Mouse (Mus musculus) frontal cortex, adult (tissue): ENCODE measurements around the gene Cdk14.

Experiments
- ATAC-seq: cut with Nextera tagmentation; 2 replicates; pipeline ENCODE4 v1.9.2; 2017; ENCODE audit warnings: mild to moderate bottlenecking, moderate library complexity, mixed read lengths; ENCODE audit not compliant: low TSS enrichment

The Cdk14 gene

DNA sequence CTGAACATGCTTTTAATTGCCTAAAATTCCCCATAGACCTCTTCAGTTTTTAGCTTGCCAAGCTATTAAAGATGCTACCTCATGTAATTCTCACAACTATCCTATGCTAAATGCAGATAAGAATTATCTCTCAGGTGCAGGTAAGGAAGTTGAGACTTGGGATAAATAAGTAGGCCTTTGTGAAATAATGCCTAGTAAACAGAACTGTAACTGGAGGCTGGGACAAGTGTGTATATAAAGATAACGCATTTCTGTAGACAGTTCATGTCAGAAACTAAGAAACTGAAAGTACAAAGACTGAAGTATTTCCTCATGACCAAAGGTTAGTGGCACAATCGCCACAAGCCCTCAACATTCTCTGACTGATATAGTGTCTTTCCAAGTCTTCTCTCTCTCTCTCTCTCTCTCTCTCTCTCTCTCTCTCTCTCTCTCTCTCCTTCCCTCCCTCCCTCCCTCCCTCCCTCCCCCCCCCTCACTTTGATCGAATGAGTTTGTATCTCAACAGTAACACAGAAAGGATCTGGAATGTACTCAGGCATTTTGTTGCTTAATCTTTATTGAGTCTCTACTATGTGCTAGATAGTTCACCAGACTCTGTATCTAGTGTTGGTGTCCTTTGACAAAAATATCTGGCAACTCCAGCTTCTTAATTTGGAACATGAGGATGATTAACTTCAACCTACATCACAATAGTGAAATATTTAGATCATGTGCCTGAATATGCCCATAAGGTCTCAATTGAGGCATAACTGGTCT is 233.9 kb downstream of the Cdk14 start:
- ATAC-seq, result no peak

GRCm38 (mm10) chr5:5185521-5185920 is 234.6 kb downstream of the Cdk14 start:
- no peak for ATAC-seq

GRCm38 (mm10) chr5:5180711-5181110 is 239.4 kb downstream of the Cdk14 start:
- no peak for ATAC-seq

- no peak for ATAC-seq
Measured at GRCm38 (mm10) chr5:5180311-5180710, 239.8 kb downstream of the Cdk14 start.

DNA sequence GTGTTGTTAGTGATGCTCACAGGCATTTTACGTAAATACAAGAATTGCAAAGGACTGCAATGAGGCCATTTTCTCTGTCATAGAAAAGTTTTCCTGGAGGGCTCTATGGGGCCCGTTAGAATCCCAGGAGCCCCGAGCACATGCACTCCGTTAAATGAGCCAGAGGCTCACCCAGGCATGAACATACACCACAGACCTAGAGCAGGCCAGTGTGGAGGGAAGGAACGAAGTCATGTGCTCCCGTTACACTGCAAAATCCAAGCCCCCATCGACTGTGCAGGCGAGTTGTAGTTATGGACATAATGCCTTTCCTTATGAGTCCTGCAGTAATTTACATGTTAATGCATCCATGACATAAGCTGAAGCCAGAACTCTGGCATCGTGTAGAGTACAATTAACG is 244.1 kb downstream of the Cdk14 start:
- no peak for ATAC-seq

- ATAC-seq, result no peak
Measured at GRCm38 (mm10) chr5:5175611-5176010, 244.5 kb downstream of the Cdk14 start.

DNA sequence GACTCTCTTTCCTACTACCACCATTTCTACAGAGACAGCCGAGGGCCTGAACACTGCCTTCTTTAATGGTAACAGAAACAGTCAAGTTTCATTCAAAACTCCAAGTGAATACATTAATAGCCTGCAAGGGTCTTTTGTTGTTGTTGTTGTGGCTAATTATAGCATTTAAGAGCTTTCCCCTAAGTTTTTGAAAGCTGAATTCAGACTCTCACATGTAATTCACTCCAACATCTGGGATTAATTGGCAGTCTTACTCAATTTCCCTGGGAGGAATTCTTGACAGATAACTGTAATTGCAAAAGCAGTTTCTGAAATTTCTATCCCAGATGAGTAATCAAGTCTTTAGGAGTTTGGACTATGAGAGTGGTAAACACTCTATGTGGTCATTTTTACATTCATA is 245.0 kb downstream of the Cdk14 start:
- no peak for ATAC-seq

DNA sequence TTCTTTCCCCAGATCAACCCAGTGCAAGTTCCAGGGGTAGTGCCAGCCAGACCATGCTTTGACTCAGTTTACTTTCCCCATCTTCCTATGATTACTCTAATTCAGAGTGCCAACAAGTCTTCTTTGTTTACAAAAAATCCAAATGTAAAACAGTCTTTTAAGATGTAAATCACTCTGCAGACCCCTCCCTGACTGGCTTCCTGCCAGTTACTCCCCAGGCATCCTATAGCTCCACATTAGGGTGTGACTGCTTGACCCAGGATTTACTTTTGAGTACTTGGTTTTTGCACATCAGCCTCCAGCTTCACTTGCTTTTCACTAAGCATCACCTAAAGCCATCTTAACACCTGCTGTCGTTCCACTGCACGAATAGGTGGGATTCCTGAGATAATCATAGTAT is 254.0 kb downstream of the Cdk14 start:
- ATAC-seq, result no peak

- ATAC-seq, result peak; percentile 74
Measured at GRCm38 (mm10) chr5:5164326-5164725, 255.8 kb downstream of the Cdk14 start.

- no peak for ATAC-seq
Measured at GRCm38 (mm10) chr5:5163823-5164222, 256.3 kb downstream of the Cdk14 start.

GRCm38 (mm10) chr5:5159521-5159920 is 260.6 kb downstream of the Cdk14 start:
- peak; percentile 51 for ATAC-seq

- ATAC-seq, result no peak
Measured at GRCm38 (mm10) chr5:5139855-5140254, 280.3 kb downstream of the Cdk14 start.

DNA sequence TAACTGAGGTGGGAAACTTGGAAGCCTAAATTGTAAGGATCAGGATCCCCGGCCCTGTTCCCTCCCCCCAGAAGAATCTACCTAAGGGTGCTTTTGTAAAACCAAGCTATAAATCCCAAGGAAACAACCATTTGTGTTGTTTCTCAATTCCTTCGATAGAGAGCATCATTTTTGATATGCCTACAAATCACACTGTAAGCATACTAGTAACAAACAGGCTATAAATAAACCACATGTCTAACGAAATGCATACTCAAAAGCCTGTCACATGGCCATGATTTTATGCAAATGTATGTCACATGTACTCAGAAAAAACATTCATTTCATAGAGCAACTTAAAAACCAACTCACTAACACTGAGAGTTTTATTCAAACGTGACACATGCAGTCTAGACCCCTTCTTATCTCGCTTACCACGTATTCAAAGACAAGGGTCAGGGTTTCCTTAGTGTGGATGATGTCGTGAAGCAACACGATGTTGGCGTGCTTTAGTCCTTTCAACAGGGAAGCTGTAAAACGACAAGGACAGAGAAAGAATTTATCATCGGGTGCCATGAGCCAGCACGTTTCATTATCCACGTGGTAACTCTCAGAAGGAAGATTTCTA is 285.1 kb downstream of the Cdk14 start:
- no peak for ATAC-seq

DNA sequence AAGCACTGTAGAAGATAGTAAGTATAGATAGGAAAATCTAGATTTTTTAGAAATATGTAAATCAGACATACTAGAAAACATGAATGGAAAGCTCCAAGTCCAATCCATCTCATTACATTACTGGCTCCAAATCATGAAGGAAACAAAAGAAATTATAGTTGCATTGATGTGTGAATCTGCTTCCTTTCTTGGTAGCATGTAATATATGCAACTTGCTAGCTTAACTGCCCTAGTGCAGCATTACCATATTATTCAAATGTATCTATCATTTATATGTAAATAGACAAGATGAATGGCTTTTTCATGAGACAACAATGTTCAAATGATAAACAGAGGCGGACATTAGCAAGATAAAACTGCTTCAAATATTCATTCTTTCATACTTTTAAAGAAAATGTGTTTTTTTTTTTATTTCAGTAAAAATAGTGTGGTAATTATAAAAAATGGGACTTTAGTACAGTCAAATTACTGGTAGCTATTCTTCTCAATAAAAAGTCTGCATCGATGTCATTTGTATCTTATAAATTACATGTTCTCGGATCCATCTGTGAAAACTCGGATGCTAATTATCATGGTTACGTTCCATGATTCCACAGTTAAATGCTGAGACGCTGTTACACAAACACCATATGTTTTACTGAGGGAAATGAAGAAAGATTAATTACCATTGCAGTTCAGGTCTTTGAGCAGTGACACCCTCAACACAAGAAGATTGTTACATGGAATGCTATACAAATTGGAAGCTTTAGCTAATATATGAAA is 285.8 kb downstream of the Cdk14 start:
- no peak for ATAC-seq

- ATAC-seq, result no peak
Measured at GRCm38 (mm10) chr5:5128852-5129251, 291.3 kb downstream of the Cdk14 start.

DNA sequence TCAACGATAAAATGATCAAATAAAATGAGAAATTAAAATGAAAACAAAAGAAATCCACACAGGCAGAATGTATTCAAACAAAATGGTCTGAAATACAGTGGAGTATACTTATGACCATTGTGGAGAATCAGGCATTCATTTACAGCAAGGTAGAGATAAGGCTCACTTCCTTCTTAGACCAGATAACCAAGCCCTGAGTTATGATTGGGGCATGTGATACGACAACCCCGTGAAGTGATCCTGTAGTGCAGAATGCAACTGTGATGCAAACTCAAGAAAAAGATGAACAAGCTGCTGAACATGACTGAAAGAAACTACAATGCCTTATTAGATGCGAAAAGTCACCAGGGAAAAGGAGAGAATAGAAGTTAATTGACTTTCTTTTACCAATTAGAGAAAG is 295.5 kb downstream of the Cdk14 start:
- ATAC-seq, result no peak

DNA sequence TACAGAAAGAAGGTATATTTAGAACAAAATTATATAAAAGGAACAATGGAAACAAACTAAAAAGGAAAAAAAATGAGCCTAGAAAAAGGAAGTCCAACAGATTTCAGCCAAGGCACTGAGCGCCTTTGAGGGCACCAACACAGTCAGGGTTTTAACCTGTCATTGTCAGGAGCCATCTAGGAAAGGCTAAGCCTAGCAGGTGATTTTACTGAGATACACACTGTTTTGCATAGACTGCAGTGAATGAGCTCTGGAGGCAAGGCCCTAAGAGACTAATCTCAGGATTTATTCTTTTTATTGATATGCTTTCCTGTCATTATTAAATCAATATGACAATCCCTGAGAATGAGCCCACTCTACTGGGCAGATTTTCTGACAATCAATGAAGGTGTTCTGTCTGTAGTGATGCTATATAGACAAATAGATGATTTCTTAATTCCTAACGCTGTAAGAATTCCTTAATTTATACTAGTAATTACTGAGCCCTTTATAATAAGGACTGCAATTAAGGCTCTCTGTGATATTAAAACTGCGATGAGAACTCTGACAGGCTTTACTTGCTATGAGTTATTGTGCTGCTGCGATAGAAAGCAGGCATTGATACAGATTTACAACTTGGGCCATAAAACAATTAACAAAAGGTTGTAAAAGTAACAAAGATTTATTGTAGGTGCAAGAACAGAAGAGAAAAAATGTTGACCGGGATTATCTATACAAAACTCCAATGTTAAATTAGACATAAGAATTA is 303.2 kb downstream of the Cdk14 start:
- no peak for ATAC-seq

DNA sequence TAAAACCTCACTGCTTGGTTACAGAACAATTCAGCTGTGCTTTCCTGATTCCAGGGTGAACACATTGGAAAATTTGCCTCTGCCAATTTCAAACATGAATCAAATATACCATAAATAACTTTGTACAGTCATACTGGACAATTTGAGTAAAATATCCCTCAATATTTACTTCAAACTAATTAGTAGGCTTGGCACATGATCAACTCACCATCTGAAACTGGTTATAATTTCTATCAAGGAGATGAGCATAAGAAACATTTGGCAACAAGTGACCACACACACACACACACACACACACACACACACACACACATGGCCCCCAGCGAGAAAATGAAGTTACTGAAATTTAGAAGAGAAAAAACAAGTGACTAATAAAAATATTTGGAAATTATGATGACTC is 304.6 kb downstream of the Cdk14 start:
- ATAC-seq, result no peak

GRCm38 (mm10) chr5:5109621-5110020 is 310.5 kb downstream of the Cdk14 start:
- no peak for ATAC-seq

- ATAC-seq, result no peak
Measured at GRCm38 (mm10) chr5:5109017-5109416, 311.1 kb downstream of the Cdk14 start.

- ATAC-seq, result peak; percentile 72
Measured at GRCm38 (mm10) chr5:5096248-5096915, 323.7 kb downstream of the Cdk14 start.

GRCm38 (mm10) chr5:5092736-5093135 is 327.4 kb downstream of the Cdk14 start:
- peak; percentile 60 for ATAC-seq
